Mouse (Mus musculus) heart, adult 18-20 months (tissue): ENCODE measurements at regions not wholly inside any gene's neighbourhood (a gene's known extent, or its start where the extent isn't known, plus 50 kb on each side); places are given as distances from the start of the nearest gene placed in this dataset.
"Not testable (repeated sequence)": the region's sequence is repeated elsewhere in the genome, so short reads cannot be mapped to it uniquely, and the experiment has no call there.

Source experiments
- DNase-seq, 2 experiments: peaks; one replicate each; pipeline ENCODE4 v3.0.0; 2021 to 2022; ENCODE audit warnings: mixed read lengths in 1 of 2

- peak; percentile 99 to 100 for DNase-seq
Observed at GRCm38 (mm10) chr8:20122067-20122925, 219.1 kb downstream of the Gm31371 start.

- DNase-seq: peak in 1 of 2 experiments; percentile 31
Observed at GRCm38 (mm10) chr8:20123545-20123944, 220.4 kb downstream of the Gm31371 start.

- DNase-seq: not testable (repeated sequence)
Observed at GRCm38 (mm10) chr8:20135626-20136025, 227.4 kb downstream of the Gm15319 start.

GRCm38 (mm10) chr8:20145436-20145835 is 217.6 kb downstream of the Gm15319 start:
- not testable (repeated sequence) for DNase-seq

- DNase-seq: not testable (repeated sequence)
Observed at GRCm38 (mm10) chr8:20151317-20152047, 211.5 kb downstream of the Gm15319 start.

DNA sequence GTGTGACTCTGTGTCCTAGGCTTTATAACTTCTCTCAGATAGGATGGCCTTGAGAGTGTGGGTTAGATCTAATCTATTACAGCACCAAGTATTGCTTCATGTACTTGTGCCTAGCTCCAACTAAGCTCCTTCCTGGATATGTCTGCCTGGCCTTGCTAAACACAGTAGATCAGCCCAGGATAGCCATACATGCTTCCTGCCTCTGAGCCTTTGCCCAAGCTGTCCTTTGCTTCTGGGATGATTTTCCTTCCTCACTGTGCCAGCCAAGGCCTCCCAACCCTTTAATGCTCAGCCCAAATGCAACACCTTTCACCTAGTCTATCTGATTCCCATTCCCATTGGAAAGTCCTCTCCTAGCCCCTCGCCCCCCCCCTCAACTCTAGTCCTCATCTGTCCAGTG is 208.9 kb downstream of the Gm15319 start:
- DNase-seq: not testable (repeated sequence)
